Mouse (Mus musculus): Measurements from ENCODE around the gene Pbrm1.

GRCm38 (mm10) chr14:31164067-31164466 lies 145.1 kb downstream of the Pbrm1 start:
- TF ChIP-seq CTCF (IDR thresholded peaks at IDR 0.05; ENCODE audit: low read depth) (no peak), EP300 (IDR thresholded peaks at IDR 0.05; ENCODE audit: low read depth) (no peak)
